Mouse (Mus musculus) embryonic facial prominence, embryonic 13.5 days (tissue): ENCODE data around the gene Helz. TPM values are rescaled to one million over a fixed set of nuclear protein-coding genes. Genes with fewer than 3 reads are reported as not detected.
"Not testable (repeated sequence)": the region's sequence is repeated elsewhere in the genome, so short reads cannot be mapped to it uniquely, and the experiment has no call there.

Source experiments
- ATAC-seq: fragments of 200-750 bp; cut with Nextera tagmentation; 2 replicates; pipeline ENCODE4 v1.8.0; 2017; ENCODE audit warnings: low read depth; ENCODE audit not compliant: insufficient number of reproducible peaks, insufficient read depth, low FRiP score, low TSS enrichment
- H3K27ac ChIP-seq: fragments of 300-500 bp; sonication (generic); 2 replicates; pipeline ENCODE4 v1.5.1; 2015; ENCODE audit warnings: moderate library complexity, mild to moderate bottlenecking, inconsistent platforms
- H3K27me3 ChIP-seq: fragments of 300-500 bp; sonication (generic); 2 replicates; pipeline ENCODE4 v1.6.1; 2015; ENCODE audit warnings: mild to moderate bottlenecking, inconsistent platforms
- H3K36me3 ChIP-seq: fragments of 300-500 bp; sonication (generic); 2 replicates; pipeline ENCODE4 v1.6.1; 2015; ENCODE audit warnings: mild to moderate bottlenecking, inconsistent platforms
- H3K4me1 ChIP-seq: fragments of 300-500 bp; sonication (generic); 2 replicates; pipeline ENCODE4 v1.6.1; 2015; ENCODE audit warnings: inconsistent platforms
- H3K4me2 ChIP-seq: fragments of 300-500 bp; sonication (generic); 2 replicates; pipeline ENCODE4 v1.6.1; 2015; ENCODE audit warnings: moderate library complexity, mild to moderate bottlenecking, inconsistent platforms
- H3K4me3 ChIP-seq: fragments of 300-500 bp; sonication (generic); 2 replicates; pipeline ENCODE4 v1.5.1; 2015; ENCODE audit warnings: mild to moderate bottlenecking, inconsistent platforms
- H3K9ac ChIP-seq: fragments of 300-500 bp; sonication (generic); 2 replicates; pipeline ENCODE4 v1.6.1; 2015; ENCODE audit warnings: mild to moderate bottlenecking, inconsistent platforms
- H3K9me3 ChIP-seq: fragments of 300-500 bp; sonication (generic); 2 replicates; pipeline ENCODE4 v1.6.1; 2016; ENCODE audit warnings: inconsistent platforms
- WGBS: fragments of 180-500 bp; shearing (Covaris S2); methylation state at CpG from one replicate; pipeline ENCODE4 v1.1.7; 2015; ENCODE audit warnings: mixed read lengths; 5-methylcytosine and 5-hydroxymethylcytosine counted together
- polyA plus RNA-seq: library from polyadenylated mRNA; unstranded; fragments of >200 nt; fragmentation: Nextera tagmentation; extraction: Ambion mirVana; gene quantifications from 2 replicates; pipeline ENCODE4 v1.2.1, GENCODE M21; 2015

Helz gene
- polyA plus RNA-seq: 20.2 and 24.4 TPM in 2 replicates

DNA sequence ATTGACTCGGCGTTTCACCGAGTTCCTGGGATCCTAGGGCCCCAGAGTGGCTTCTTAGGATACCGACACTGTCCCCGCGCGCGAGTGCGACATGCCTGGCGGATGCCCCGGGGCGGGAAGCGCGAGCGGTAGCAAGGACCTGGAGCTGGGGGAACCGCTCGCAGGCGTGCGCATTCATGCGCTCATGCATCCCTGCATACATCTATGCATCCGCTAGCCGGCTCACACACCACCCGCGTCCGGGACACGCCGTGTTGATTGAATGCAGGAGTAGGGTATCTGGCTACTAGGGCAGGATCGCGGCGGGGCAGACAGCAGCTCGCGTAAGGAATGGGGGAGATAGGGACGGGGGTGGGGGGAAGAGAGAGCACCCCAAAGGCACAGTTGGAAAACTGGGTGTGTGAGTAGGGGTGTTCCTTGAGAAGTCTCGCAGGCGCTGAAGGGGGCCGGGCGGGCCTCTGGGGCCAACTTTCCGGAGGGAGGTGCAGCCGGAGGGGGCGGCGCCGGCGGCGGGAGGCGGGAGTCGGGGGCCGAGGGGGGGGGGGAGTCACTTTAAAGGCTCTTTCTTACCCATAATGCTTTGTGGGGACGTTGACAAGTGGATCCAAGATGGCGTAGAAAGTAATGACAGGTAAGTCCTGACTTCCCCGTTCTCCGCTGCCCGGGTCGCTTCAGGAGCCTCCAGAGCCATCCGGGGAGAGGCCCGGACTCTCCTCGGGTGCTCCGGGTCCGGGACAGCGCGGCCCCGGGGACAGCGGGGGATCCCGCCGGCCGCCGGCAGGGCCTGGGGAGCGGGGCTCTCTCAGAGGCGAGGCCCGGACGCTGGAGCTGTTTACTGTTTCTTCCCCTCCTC, at the start of gene Helz:
Gene Helz (plus strand): TSS at position 580 of the 853 bp plus-strand sequence.
- H3K4me1 ChIP-seq: peaks cover 10% of the 10 kb centered on the region
- H3K9ac ChIP-seq: peak within 1 kb of the TSS; percentile 92
- H3K27me3 ChIP-seq: no peaks in the 10 kb centered on the region
- H3K36me3 ChIP-seq: peaks cover 24% of the 10 kb centered on the region; the same call in 1 of the 2 replicates
- peak within 1 kb of the TSS; percentile 97 for H3K4me2 ChIP-seq
- peak within 1 kb of the TSS; percentile 78 for H3K27ac ChIP-seq
- WGBS: under 1% methylated on average over 65 of the region's 70 CpGs
- H3K4me3 ChIP-seq: peak within 1 kb of the TSS; percentile 97
- no peaks in the 10 kb centered on the region for H3K9me3 ChIP-seq
- peak; percentile 79 for ATAC-seq

- no peak overlapping the region for H3K4me3 ChIP-seq
These were observed 44.9 kb upstream of the Helz start for GRCm38 (mm10) chr11:107502801-107503200.

DNA sequence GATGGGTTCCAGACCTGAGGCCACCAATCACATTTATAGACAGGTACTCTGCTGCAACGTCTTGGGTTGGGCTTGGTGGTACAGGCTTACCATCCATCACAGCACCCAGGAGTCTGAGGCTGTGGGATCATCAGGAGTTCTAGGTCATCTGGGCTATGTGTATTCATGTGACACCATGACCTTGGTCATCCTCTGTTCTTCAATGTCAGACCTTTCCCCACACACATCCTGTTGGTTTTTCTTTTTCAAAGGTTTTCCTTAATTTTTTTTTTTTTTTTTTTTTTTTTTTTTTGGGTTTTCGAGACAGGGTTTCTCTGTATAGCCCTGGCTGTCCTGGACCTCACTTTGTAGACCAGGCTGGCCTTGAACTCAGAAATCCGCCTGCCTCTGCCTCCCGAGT, 43.4 kb upstream of the Helz start:
- H3K9ac ChIP-seq, H3K4me1 ChIP-seq, H3K9me3 ChIP-seq, H3K27ac ChIP-seq, H3K4me2 ChIP-seq, ATAC-seq, H3K4me3 ChIP-seq, H3K27me3 ChIP-seq: not testable (repeated sequence)
- WGBS: 94% methylated on average over 3 of the region's 4 CpGs
- H3K36me3 ChIP-seq: peaks cover 12% of the 10 kb centered on the region

More at GRCm38 (mm10) chr11:107502801-107503200, 44.9 kb upstream of the Helz start:
- Histone ChIP-seq H3K9ac (no peak overlapping the region), H3K4me2 (no peak overlapping the region), H3K27me3 (no peaks in the 10 kb centered on the region), H3K27ac (no peak overlapping the region), H3K9me3 (no peaks in the 10 kb centered on the region), H3K36me3 (peaks cover 26% of the 10 kb centered on the region), H3K4me1 (no peaks in the 10 kb centered on the region)
- WGBS: 85% methylated on average over 8 of the region's 8 CpGs
- ATAC-seq: no peak

GRCm38 (mm10) chr11:107506260-107506659, 41.5 kb upstream of the Helz start:
- Histone ChIP-seq H3K27ac (no peak overlapping the region), H3K4me2 (no peak overlapping the region), H3K4me1 (peaks cover 19% of the 10 kb centered on the region), H3K9ac (no peak overlapping the region), H3K27me3 (0 out of 2 replicates have a peak, but pooled peaks cover 9% of the 10 kb centered on the region), H3K9me3 (no peaks in the 10 kb centered on the region), H3K36me3 (peaks cover 3% of the 10 kb centered on the region; the same call in 1 of the 2 replicates), H3K4me3 (no peak overlapping the region)
- WGBS: 61% methylated on average over 1 of the region's 1 CpGs
- ATAC-seq: no peak

GRCm38 (mm10) chr11:107509631-107510338, 37.9 kb upstream of the Helz start:
- Histone ChIP-seq H3K27me3 (0 out of 2 replicates have a peak, but pooled peaks cover 9% of the 10 kb centered on the region), H3K27ac (no peak overlapping the region), H3K36me3 (0 out of 2 replicates have a peak, but pooled peaks cover 3% of the 10 kb centered on the region), H3K9me3 (no peaks in the 10 kb centered on the region), H3K9ac (no peak overlapping the region), H3K4me1 (peaks cover 22% of the 10 kb centered on the region), H3K4me2 (peak overlapping the region; percentile 44; the same call in 1 of the 2 replicates), H3K4me3 (no peak overlapping the region)
- WGBS: 20% methylated on average over 11 of the region's 11 CpGs
- no peak for ATAC-seq

DNA sequence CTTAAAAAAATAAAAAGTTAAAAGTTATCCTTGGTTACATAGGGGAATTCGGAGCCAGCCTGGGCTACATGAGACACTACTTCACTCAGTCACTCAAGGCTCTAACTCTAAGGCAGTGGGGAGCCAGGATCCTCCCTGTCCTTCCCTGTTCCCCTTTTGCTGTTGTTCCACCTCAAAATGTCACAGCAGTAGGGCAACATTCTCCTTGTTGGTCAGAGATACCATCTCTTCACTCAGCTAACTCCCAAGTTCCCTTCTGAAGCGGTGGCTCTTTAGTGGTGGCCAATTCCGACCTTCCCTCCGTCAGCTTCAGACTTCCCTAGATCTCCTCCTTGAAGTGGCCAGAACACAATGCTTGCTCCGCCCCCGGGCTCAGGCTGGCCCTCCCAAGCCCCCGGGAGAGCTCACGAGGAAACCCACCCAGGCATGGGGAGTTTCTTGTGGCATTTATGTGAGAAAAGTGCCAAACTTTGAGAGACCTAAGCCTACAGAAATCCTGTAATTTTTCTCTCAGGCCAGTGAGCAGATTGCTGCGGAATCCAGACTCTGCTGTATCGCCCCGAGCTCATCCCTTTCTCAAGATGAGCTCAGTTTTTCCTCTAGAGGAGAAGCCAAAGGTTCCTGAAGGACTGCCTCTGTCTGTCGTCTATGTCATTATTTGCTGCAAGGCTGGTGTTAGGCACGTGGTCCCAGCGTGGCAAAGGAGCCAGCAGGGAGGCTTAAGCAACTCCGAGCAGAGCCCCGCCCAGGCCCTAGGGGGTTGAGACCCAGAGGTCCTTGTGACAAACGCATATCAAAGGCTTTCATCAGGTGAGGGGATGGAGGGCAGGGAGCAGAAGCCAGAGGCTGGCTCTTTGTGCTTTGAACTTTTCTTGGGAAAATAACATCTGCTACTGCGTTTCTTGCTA, 37.1 kb upstream of the Helz start:
- H3K27me3 ChIP-seq: 0 out of 2 replicates have a peak, but pooled peaks cover 9% of the 10 kb centered on the region
- no peak overlapping the region for H3K27ac ChIP-seq
- H3K36me3 ChIP-seq: no peaks in the 10 kb centered on the region
- no peak for ATAC-seq
- no peaks in the 10 kb centered on the region for H3K9me3 ChIP-seq
- H3K4me1 ChIP-seq: peaks cover 22% of the 10 kb centered on the region
- WGBS: 2% methylated on average over 18 of the region's 18 CpGs
- peak overlapping the region; percentile 44 for H3K4me2 ChIP-seq
- peak overlapping the region; percentile 58 for H3K9ac ChIP-seq
- H3K4me3 ChIP-seq: peak overlapping the region; percentile 16; the same call in 1 of the 2 replicates

- not testable (repeated sequence) for H3K4me3 ChIP-seq, H3K9me3 ChIP-seq, H3K36me3 ChIP-seq, H3K27me3 ChIP-seq, H3K27ac ChIP-seq, H3K4me2 ChIP-seq, H3K9ac ChIP-seq, ATAC-seq
- H3K4me1 ChIP-seq: peaks cover 22% of the 10 kb centered on the region
- 48% methylated on average over 5 of the region's 5 CpGs for WGBS
These were observed 35.8 kb upstream of the Helz start for GRCm38 (mm10) chr11:107511954-107512353.

DNA sequence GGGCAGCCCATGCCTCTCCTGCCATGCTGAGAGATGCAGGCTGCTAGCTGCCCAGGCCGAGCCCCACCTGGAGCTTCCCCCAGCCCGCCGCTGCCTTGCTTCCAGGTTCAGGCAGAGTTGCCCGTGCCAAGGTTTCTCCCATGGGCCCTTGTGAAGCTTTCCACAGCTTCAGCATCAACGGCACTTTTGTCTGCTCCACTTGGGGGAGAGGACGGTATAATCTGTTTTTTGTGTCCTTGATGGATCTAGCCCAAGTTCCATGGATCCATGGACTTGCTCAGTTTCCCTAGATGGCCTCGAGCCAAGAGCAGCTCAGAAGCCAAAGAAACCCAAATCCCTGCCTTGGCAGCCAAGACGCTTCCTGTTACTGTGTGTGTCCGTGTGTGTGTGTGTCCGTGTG, 34.7 kb upstream of the Helz start:
- H3K27ac ChIP-seq: 0 out of 2 replicates have a peak overlapping the region, but pooled peaks have one; percentile 22
- H3K4me2 ChIP-seq: no peak overlapping the region
- no peak for ATAC-seq
- WGBS: 69% methylated on average over 10 of the region's 10 CpGs
- no peak overlapping the region for H3K4me3 ChIP-seq
- no peak overlapping the region for H3K9ac ChIP-seq
- no peaks in the 10 kb centered on the region for H3K36me3 ChIP-seq
- 0 out of 2 replicates have a peak, but pooled peaks cover 9% of the 10 kb centered on the region for H3K27me3 ChIP-seq
- no peaks in the 10 kb centered on the region for H3K9me3 ChIP-seq
- peaks cover 22% of the 10 kb centered on the region for H3K4me1 ChIP-seq

DNA sequence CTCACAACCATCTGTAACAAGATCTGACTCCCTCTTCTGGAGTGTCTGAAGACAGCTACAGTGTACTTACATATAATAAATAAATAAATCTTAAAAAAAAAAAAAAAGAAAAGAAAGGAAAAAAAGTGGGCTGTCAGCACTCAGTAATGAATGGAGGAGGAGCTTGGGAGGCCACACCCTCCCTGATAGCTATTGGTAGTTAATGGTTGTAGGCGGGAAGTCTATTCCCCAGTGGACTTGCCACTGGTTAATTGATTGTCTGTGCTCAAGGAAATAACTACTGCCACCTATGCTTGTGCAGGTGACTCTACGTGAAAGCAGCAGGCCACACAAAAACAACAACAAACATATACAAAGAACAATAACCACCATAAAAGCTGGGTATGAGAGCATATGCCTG, 31.3 kb upstream of the Helz start:
- Histone ChIP-seq H3K27me3 (no peaks in the 10 kb centered on the region), H3K4me3 (no peak overlapping the region), H3K9ac (no peak overlapping the region), H3K4me2 (no peak overlapping the region), H3K4me1 (0 out of 2 replicates have a peak, but pooled peaks cover 3% of the 10 kb centered on the region), H3K9me3 (no peaks in the 10 kb centered on the region), H3K27ac (no peak overlapping the region), H3K36me3 (no peaks in the 10 kb centered on the region)
- 92% methylated on average over 2 of the region's 2 CpGs for WGBS
- ATAC-seq: no peak

- Histone ChIP-seq H3K27ac (no peak overlapping the region), H3K9ac (no peak overlapping the region), H3K4me1 (no peaks in the 10 kb centered on the region), H3K27me3 (no peaks in the 10 kb centered on the region), H3K36me3 (no peaks in the 10 kb centered on the region), H3K4me2 (no peak overlapping the region), H3K4me3 (no peak overlapping the region), H3K9me3 (no peaks in the 10 kb centered on the region)
- 72% methylated on average over 5 of the region's 5 CpGs for WGBS
- no peak for ATAC-seq
These were observed 28.9 kb upstream of the Helz start for GRCm38 (mm10) chr11:107518645-107519429.
